Mouse (Mus musculus): ENCODE measurements around the gene Slc13a1. TPM values are rescaled to one million over a fixed set of nuclear protein-coding genes. Genes with fewer than 3 reads are reported as not detected.
A peak's percentile ranks its signal among the peaks of the same experiment; 100 is the strongest.

Gene Slc13a1
- polyA plus RNA-seq, 1 experiment from 2014 or later: not detected

DNA sequence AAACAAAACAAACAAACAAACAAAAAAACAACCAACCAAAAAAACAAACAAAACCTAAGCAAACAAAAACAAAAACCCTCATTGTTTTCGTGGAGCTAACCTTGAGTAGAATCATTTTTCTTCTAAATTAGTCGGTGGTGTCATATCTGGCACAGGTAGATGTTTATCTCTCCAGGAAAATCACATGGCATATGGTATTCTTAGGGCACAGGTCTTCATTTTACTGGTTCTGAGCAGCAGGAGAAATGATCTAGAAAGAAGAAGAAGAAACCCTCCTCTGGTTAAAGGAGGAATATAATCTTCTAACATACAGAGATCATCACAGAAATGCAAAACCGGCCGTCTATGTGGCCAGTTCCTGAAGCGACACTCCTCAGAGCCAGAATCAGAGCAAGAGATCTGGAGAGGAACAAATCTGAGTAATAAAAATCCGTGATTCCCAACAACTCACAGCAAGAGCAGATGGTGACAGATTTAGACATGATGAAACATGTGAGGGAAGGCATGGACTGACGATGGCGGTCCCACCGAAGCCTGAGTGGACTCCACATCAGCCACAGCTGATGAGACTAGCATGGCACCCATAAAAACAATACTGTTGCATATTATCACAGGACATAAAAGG, 113.7 kb downstream of the Slc13a1 start:
- H3K36me3 ChIP-seq (replicated peaks; ENCODE audit: insufficient read depth, low read length): no peaks in the 10 kb centered on the region
- 77% methylated on average over 9 of the region's 9 CpGs for WGBS (ENCODE audit: insufficient replicate concordance)
- H3K27ac ChIP-seq (ENCODE audit: low read depth): no peak overlapping the region

DNA sequence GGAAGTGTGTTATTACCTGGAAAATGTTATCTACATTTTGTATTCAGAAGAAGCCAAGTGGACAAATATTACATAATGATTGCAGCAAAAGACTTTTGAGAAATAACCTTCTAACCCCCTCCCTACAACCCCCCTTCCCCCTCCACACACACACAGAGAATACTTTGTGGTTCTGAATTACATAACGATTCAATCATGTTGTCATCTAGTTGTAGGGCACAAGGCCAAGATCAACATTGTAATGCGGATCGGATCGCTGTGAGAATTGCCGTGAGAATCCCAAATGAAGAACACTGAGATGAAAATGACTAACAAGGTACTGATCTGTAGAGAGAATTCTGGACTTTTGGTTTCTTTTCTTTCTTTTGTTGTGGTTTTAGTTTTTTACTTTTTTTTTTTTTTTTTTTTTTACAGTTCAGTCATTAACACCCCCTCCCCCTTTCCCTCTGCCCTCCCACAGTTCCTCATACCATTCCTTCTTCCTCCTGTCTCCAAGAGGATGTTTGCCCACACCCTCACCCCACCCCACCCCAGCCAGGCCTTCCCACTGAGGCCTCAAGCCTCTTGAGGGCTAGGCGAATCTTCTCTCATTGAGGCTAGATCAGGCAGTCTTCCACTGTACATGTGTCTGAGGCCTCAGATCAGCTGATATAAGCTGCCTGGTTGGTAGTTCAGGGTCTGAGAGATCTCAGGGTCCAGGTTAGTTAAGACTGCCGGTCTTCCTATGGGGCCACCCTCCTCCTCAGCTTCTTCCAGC, 120.7 kb downstream of the Slc13a1 start:
- TF ChIP-seq EP300 (IDR thresholded peaks at IDR 0.05; ENCODE audit: low read depth) (no peak), CTCF (IDR thresholded peaks at IDR 0.05; ENCODE audit: low read depth) (no peak)
- Histone ChIP-seq H3K4me3 (ENCODE audit: low read depth, low read length) (no peak overlapping the region), H3K36me3 (replicated peaks; ENCODE audit: insufficient read depth, low read length) (no peaks in the 10 kb centered on the region), H3K27me3 (ENCODE audit: insufficient read depth, low read length) (no peaks in the 10 kb centered on the region), H3K27ac (ENCODE audit: low read depth) (no peak overlapping the region), H3K4me1 (ENCODE audit: insufficient read depth) (no peaks in the 10 kb centered on the region), H3K4me2 (ENCODE audit: low read depth, low read length) (no peak overlapping the region), H3K9me3 (ENCODE audit: low read length) (no peaks in the 10 kb centered on the region), H3K9ac (replicated peaks) (no peak overlapping the region)
- peak; percentile 14 for DNase-seq
- 56% methylated on average over 7 of the region's 7 CpGs for WGBS (ENCODE audit: insufficient replicate concordance)
- peak; percentile 70; the same call in 1 of the 2 replicates for ATAC-seq

More for the DNA sequence above, 113.7 kb downstream of the Slc13a1 start:
- Histone ChIP-seq H3K9me3 (ENCODE audit: low read length) (no peaks in the 10 kb centered on the region), H3K4me2 (ENCODE audit: low read depth, low read length) (no peak overlapping the region), H3K27me3 (ENCODE audit: insufficient read depth, low read length) (no peaks in the 10 kb centered on the region), H3K4me3 (ENCODE audit: low read depth, low read length) (no peak overlapping the region), H3K4me1 (ENCODE audit: insufficient read depth) (no peaks in the 10 kb centered on the region), H3K9ac (replicated peaks) (no peak overlapping the region)
- DNase-seq: no peak
- TF ChIP-seq CTCF (IDR thresholded peaks at IDR 0.05; ENCODE audit: low read depth): no peak
- no peak for ATAC-seq

GRCm38 (mm10) chr6:24043496-24043895, 124.4 kb downstream of the Slc13a1 start:
- TF ChIP-seq EP300 (IDR thresholded peaks at IDR 0.05; ENCODE audit: low read depth) (no peak), CTCF (IDR thresholded peaks at IDR 0.05; ENCODE audit: low read depth) (no peak)
- Histone ChIP-seq H3K4me1 (ENCODE audit: insufficient read depth) (no peaks in the 10 kb centered on the region), H3K27me3 (ENCODE audit: insufficient read depth, low read length) (no peaks in the 10 kb centered on the region), H3K9me3 (ENCODE audit: low read length) (no peaks in the 10 kb centered on the region), H3K36me3 (replicated peaks; ENCODE audit: insufficient read depth, low read length) (no peaks in the 10 kb centered on the region), H3K27ac (ENCODE audit: low read depth) (no peak overlapping the region), H3K4me2 (ENCODE audit: low read depth, low read length) (no peak overlapping the region), H3K9ac (replicated peaks) (no peak overlapping the region), H3K4me3 (ENCODE audit: low read depth, low read length) (no peak overlapping the region)
- DNase-seq: no peak
- ATAC-seq: no peak

Small RNA genes within 50 kb of the gene (microRNA-seq; reads per million reads assigned to microRNA genes)
- gene Gm26386: not detected

Other genes with a start within 250 kb of the Slc13a1 start
- gene Tas2r118, start 198.0 kb downstream of the Slc13a1 start, polyA plus RNA-seq (2015; fragmentation: Nextera tagmentation; extraction: Ambion mirVana): not detected in 2 replicates

Data from liver, postnatal 0 days (tissue).